Mouse (Mus musculus) stomach, embryonic 16.5 days (tissue): ENCODE measurements around the gene Slc9a7. TPM values are rescaled to one million over a fixed set of nuclear protein-coding genes. Genes with fewer than 3 reads are reported as not detected.

Experiments
- ATAC-seq: fragments of 200-750 bp; cut with Nextera tagmentation; 2 replicates; pipeline ENCODE4 v1.8.0; 2017; ENCODE audit warnings: moderate number of reproducible peaks, moderate TSS enrichment; ENCODE audit not compliant: insufficient read depth, low FRiP score
- H3K27ac ChIP-seq: fragments of 300-500 bp; sonication (generic); 2 replicates; pipeline ENCODE4 v1.5.1; 2014; ENCODE audit warnings: low read length
- H3K27me3 ChIP-seq: fragments of 300-500 bp; sonication (generic); 2 replicates; pipeline ENCODE4 v1.6.1; 2014; ENCODE audit warnings: low read length, control low read depth, mixed read lengths; ENCODE audit not compliant: control insufficient read depth, insufficient read depth
- H3K36me3 ChIP-seq: fragments of 300-500 bp; sonication (generic); 2 replicates; pipeline ENCODE4 v1.6.1; 2014; ENCODE audit warnings: low read length; ENCODE audit not compliant: control insufficient read depth, insufficient read depth
- H3K4me1 ChIP-seq: fragments of 300-500 bp; sonication (generic); 2 replicates; pipeline ENCODE4 v1.6.1; 2014; ENCODE audit warnings: low read length, control low read depth, mixed read lengths; ENCODE audit not compliant: control insufficient read depth, insufficient read depth
- H3K4me2 ChIP-seq: fragments of 300-500 bp; sonication (generic); 2 replicates; pipeline ENCODE4 v1.6.1; 2014; ENCODE audit warnings: low read depth, low read length, mixed read lengths
- H3K4me3 ChIP-seq: fragments of 300-500 bp; sonication (generic); replicated peaks from 2 replicates; pipeline ENCODE4 v1.5.1; 2014; ENCODE audit warnings: mild to moderate bottlenecking, low read length
- H3K9ac ChIP-seq: fragments of 300-500 bp; sonication (generic); 2 replicates; pipeline ENCODE4 v1.6.1; 2014; ENCODE audit warnings: low read length
- H3K9me3 ChIP-seq: fragments of 300-500 bp; sonication (generic); replicated peaks from 2 replicates; pipeline ENCODE4 v1.6.1; 2016; ENCODE audit warnings: low read length, control low read depth; ENCODE audit not compliant: control insufficient read depth
- WGBS: fragments of 180-500 bp; shearing (Covaris S2); extraction: QIAGEN DNeasy Blood & Tissue Kit; methylation state at CpG from one replicate; pipeline ENCODE4 v1.1.7; 2014; 5-methylcytosine and 5-hydroxymethylcytosine counted together
- polyA plus RNA-seq: library from polyadenylated mRNA; unstranded; fragments of >200 nt; fragmentation: Nextera tagmentation; extraction: Ambion mirVana; gene quantifications from 2 replicates; pipeline ENCODE4 v1.2.1, GENCODE M21; 2015

The Slc9a7 gene
- polyA plus RNA-seq, 1 experiment from 2014 or later = 0.59 TPM

DNA sequence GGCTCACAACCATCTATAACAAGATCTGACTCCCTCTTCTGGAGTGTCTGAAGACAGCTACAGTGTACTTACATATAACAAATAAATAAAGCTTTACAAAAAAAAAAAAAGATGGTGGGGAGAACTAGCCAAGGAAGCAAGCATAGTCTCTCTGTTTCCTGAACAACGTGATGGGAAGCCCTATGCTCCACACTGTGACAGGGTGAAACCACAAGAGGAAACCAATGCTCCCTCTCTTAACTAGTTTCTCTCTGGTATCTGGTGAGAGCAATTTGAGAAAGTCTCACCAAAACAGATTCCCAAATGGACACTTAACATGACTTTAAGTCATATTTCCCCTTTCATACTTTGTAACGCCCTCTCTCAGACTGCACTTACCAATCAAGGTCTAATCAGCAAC is 5.4 kb downstream of the Slc9a7 start:
- H3K9ac ChIP-seq = no peak overlapping the region
- H3K4me2 ChIP-seq = no peak overlapping the region
- no peaks in the 10 kb centered on the region for H3K4me1 ChIP-seq
- ATAC-seq = no peak
- no peaks in the 10 kb centered on the region for H3K9me3 ChIP-seq
- no peaks in the 10 kb centered on the region for H3K36me3 ChIP-seq
- 63% methylated on average over 2 of the region's 2 CpGs for WGBS
- H3K4me3 ChIP-seq = no peak overlapping the region
- no peak overlapping the region for H3K27ac ChIP-seq
- H3K27me3 ChIP-seq = no peaks in the 10 kb centered on the region

DNA sequence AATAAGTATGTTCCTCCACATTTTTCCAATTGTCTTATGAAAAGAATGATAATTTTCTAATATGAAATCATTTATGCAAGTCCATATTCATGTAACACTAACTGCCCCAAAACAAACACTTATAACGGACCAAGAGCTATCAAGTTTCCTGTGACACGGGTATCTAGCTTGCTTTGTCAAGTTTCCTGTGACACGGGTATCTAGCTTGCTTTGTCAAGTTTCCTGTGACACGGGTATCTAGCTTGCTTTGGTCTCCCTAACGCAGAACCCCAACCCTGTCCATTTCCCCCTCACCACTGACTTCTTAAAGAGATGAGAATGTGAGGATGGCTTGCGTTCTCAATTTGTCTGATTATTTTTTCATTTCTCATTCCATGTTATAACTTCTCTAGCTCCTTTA is 12.2 kb downstream of the Slc9a7 start:
- Histone ChIP-seq H3K4me2 (no peak overlapping the region), H3K27me3 (no peaks in the 10 kb centered on the region), H3K4me1 (no peaks in the 10 kb centered on the region), H3K9ac (no peak overlapping the region), H3K36me3 (no peaks in the 10 kb centered on the region), H3K27ac (no peak overlapping the region), H3K4me3 (no peak overlapping the region), H3K9me3 (no peaks in the 10 kb centered on the region)
- ATAC-seq = no peak
- 72% methylated on average over 6 of the region's 6 CpGs for WGBS

DNA sequence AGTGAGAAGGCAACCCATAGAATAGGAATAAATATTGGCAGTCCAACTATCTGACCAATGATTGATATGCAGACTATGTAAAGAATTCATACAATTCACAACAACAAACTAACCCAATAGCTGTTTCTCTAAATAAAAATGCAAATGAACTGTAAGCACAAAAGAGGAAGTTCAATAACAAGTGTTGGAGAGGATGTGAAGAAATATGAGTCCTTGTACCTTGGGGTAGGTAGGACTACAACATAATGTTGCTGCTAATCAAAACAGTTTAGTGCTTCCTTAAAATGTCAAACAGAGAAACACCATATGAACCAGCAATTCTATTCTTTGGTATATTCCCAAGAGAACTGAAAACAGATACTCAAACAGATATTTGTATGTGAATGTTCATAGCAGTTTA is 17.8 kb downstream of the Slc9a7 start:
- ATAC-seq = no peak
- H3K4me2 ChIP-seq = no peak overlapping the region
- H3K36me3 ChIP-seq = no peaks in the 10 kb centered on the region
- no peaks in the 10 kb centered on the region for H3K27me3 ChIP-seq
- H3K4me1 ChIP-seq = no peaks in the 10 kb centered on the region
- H3K27ac ChIP-seq = no peak overlapping the region
- no peaks in the 10 kb centered on the region for H3K9me3 ChIP-seq
- no peak overlapping the region for H3K9ac ChIP-seq
- H3K4me3 ChIP-seq = no peak overlapping the region

DNA sequence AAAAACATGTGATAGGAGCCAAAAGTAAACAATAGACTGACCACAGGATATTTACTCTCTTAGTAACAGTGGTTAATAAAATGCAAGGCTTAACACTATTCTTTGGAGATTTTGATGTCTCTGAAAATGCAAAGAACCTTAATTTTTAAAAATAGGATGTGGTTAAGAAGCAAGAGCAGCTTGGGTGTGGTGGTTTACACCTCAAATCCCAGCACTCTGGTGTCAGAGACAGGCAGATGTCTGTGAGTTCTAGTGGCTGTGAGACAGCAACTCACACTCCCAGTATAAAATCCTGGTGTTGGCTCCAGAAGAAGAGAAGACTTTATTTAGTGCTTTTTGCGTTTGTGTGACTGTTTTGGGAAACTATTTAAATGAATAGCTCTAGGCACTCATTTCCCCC is 19.6 kb downstream of the Slc9a7 start:
- no peaks in the 10 kb centered on the region for H3K4me1 ChIP-seq
- WGBS = 35% methylated on average over 1 of the region's 1 CpGs

DNA sequence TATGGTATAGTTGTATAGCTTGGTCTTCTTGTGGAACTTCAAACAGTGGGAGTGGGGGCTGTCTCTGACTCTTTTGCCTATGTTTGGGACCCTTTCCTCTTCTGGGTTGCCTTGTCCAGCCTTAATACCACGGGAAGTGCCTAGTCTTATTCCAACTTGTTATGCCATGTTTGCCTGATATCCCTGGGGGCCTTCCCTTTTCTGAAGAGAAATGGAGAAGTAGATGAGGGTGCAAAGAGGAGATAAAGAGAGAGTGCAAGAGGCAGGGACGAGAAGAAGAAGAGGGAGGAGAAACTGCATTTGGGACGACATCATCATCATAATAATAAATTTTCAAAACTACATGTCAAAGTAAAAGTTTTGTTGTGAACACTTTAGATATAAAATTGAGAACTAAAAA is 21.6 kb downstream of the Slc9a7 start:
- Histone ChIP-seq H3K4me3 (no peak overlapping the region), H3K27me3 (no peaks in the 10 kb centered on the region), H3K4me1 (no peaks in the 10 kb centered on the region), H3K36me3 (no peaks in the 10 kb centered on the region), H3K27ac (no peak overlapping the region), H3K9me3 (no peaks in the 10 kb centered on the region), H3K4me2 (no peak overlapping the region), H3K9ac (no peak overlapping the region)
- WGBS = 74% methylated on average over 3 of the region's 3 CpGs
- ATAC-seq = no peak

More for the DNA sequence above, 19.6 kb downstream of the Slc9a7 start:
- H3K27me3 ChIP-seq = no peaks in the 10 kb centered on the region
- H3K4me3 ChIP-seq = no peak overlapping the region
- no peak overlapping the region for H3K27ac ChIP-seq
- no peak for ATAC-seq
- no peaks in the 10 kb centered on the region for H3K9me3 ChIP-seq
- H3K9ac ChIP-seq = no peak overlapping the region
- no peaks in the 10 kb centered on the region for H3K36me3 ChIP-seq
- no peak overlapping the region for H3K4me2 ChIP-seq

DNA sequence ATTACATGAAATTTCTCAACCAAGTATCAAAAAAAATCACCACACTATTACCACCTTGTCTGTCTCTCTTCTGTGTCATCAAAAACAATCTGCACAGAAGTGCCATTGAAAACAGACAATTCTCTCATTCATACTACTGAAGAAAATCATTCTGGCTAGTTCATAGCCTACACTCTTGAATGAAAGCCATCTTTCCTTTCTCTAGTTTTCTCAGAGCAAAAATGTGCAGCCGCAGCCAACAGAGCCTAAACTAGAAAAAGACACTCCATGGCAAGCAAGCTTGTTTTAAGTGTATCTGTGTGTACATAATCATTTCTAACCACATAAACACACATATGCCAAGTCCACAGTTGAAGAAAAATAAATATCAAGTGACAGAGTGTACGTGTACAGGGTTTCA is 27.2 kb downstream of the Slc9a7 start:
- Histone ChIP-seq H3K27me3 (no peaks in the 10 kb centered on the region), H3K27ac (no peak overlapping the region), H3K4me1 (no peaks in the 10 kb centered on the region), H3K9ac (no peak overlapping the region), H3K4me2 (no peak overlapping the region), H3K9me3 (no peaks in the 10 kb centered on the region), H3K36me3 (no peaks in the 10 kb centered on the region), H3K4me3 (no peak overlapping the region)
- no peak for ATAC-seq
- WGBS = 67% methylated on average over 2 of the region's 2 CpGs

DNA sequence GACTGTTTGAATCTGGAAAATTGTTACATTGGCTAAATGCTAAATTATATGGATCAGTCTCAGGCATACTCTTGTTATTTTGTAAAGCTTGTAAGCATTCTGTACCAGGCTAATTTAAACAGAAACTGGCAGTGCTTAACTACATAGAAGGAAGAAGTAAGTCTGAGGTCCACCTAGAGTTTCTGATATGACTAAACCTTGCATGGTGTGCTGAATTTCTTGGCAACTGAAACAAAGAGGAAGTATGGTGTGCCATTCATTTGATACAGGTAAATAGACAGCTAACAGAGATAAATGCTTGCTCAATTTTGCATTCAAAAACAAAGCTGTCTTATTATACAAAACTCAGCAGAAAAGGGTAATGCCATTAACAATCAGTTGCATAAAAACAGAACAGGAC is 63.5 kb downstream of the Slc9a7 start:
- Histone ChIP-seq H3K9ac (no peak overlapping the region), H3K4me1 (no peaks in the 10 kb centered on the region), H3K27ac (no peak overlapping the region), H3K4me2 (no peak overlapping the region), H3K4me3 (no peak overlapping the region), H3K9me3 (no peaks in the 10 kb centered on the region), H3K36me3 (no peaks in the 10 kb centered on the region), H3K27me3 (no peaks in the 10 kb centered on the region)
- ATAC-seq = no peak

DNA sequence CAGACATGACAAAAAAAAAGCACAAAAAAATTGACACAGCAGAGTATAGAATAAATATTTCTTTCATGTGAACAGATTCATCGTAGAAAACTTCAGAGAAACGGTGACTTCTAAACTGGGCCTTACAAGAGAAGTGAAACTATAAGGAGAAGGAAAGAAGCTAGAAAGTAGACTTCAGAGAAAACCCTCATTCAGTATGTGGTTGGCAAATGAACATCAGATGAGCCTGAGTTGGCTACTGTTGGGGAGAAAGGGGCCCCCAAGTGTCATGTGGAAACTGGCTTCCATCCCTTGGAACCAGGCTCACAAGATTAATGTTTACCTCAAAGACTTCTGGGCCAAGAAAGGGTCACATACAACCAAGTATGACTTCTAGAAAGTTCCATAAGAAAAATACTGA is 70.1 kb downstream of the Slc9a7 start:
- no peaks in the 10 kb centered on the region for H3K4me1 ChIP-seq
- no peak overlapping the region for H3K4me2 ChIP-seq
- no peak for ATAC-seq
- no peaks in the 10 kb centered on the region for H3K9me3 ChIP-seq
- no peaks in the 10 kb centered on the region for H3K36me3 ChIP-seq
- H3K9ac ChIP-seq = no peak overlapping the region
- H3K27me3 ChIP-seq = no peaks in the 10 kb centered on the region
- no peak overlapping the region for H3K4me3 ChIP-seq
- no peak overlapping the region for H3K27ac ChIP-seq
- 90% methylated on average over 2 of the region's 2 CpGs for WGBS

DNA sequence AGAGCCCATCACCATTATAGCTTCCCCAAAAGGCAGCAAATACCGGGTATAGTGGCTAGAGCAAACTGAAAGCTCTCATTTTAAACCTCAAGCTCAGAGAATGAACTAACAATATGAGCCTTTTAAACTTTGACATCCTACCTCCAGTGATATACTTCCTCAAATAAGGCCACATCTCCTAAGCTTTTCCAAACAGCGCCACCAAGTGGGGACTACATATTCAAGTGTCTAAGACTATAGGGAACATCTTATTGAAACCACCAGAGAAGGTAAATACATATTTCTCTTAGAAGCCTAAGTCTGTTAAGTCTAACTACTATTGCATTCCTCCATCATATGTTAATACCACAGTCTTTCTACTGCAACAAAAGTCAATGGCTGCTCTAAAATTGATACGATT is 106.0 kb downstream of the Slc9a7 start:
- Histone ChIP-seq H3K4me3 (no peak overlapping the region), H3K27me3 (no peaks in the 10 kb centered on the region), H3K36me3 (no peaks in the 10 kb centered on the region), H3K9ac (no peak overlapping the region), H3K4me1 (no peaks in the 10 kb centered on the region), H3K9me3 (no peaks in the 10 kb centered on the region), H3K27ac (no peak overlapping the region), H3K4me2 (no peak overlapping the region)
- no peak for ATAC-seq
- 77% methylated on average over 3 of the region's 3 CpGs for WGBS

DNA sequence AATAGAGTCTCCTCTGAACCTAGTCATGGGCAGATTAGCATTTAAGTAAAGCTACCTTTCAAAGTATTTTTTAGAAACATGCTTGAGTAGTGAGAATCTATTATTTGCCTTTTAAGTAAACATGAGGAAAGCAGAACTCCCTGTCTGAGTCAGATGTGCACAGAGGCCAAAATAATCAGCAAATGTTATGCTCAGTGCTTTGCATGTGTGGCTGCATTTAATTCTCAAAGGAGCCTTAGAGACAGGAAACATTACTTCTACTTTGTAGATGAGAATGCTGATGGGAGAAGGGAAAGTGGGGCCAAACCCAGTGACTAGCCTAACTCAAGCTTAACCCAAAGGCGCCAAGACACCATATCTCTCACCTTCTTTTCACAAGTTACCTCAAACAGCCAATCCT is 114.8 kb downstream of the Slc9a7 start:
- ATAC-seq = no peak
- Histone ChIP-seq H3K4me2 (no peak overlapping the region), H3K27ac (no peak overlapping the region), H3K36me3 (no peaks in the 10 kb centered on the region), H3K4me3 (no peak overlapping the region), H3K9ac (no peak overlapping the region), H3K27me3 (no peaks in the 10 kb centered on the region), H3K4me1 (no peaks in the 10 kb centered on the region), H3K9me3 (no peaks in the 10 kb centered on the region)
- 67% methylated on average over 1 of the region's 1 CpGs for WGBS
